8 mouse cellular contexts compared by ENCODE assay signal in genomic region chrX:95196104-95196919, GRCm38 (mm10). TPM values are rescaled to one million over a fixed set of nuclear protein-coding genes. Genes with fewer than 3 reads are reported as not detected.
A peak's percentile ranks its signal among the peaks of the same experiment; 100 is the strongest.
DNase-seq lines count a peak whose midpoint lies in the region; ATAC-seq and TF ChIP-seq lines count a peak whose summit lies in the region.

TSS of gene Arhgef9 (minus strand) at chrX:95196856.

- peak; percentile 14; the same call in 1 of the 2 replicates for ATAC-seq in lung, postnatal 0 days

- no peak for TF ChIP-seq CTCF in heart, adult 2 months (IDR thresholded peaks at IDR 0.05)
- no peak for TF ChIP-seq CTCF in lung, postnatal 0 days (IDR thresholded peaks at IDR 0.05)

- no peaks in the 10 kb centered on the region; the same call in 1 of the 2 replicates for H3K4me1 ChIP-seq in heart, adult 2 months (ENCODE audit: control insufficient read depth, insufficient read depth, low read length)
- H3K4me1 ChIP-seq in lung, postnatal 0 days (ENCODE audit: insufficient read depth, low read depth, low read length): no peaks in the 10 kb centered on the region

- no peak for TF ChIP-seq EP300 in heart, adult 2 months (IDR thresholded peaks at IDR 0.05; ENCODE audit: insufficient read depth, low read depth, low read length)
- TF ChIP-seq EP300 in lung, postnatal 0 days (IDR thresholded peaks at IDR 0.05): no peak

- no peaks in the 10 kb centered on the region for H3K79me2 ChIP-seq in heart, adult 2 months (replicated peaks; ENCODE audit: control insufficient read depth, insufficient read depth, low read length)

- peak within 1 kb of the TSS; percentile 51 for H3K4me3 ChIP-seq in heart, adult 2 months
- H3K4me3 ChIP-seq in lung, postnatal 0 days (ENCODE audit: low read depth, low read length): peak within 1 kb of the TSS; percentile 38

- intact Hi-C loops in heart, adult 2 months (cut with DNase I): no loop called here

- H3K9ac ChIP-seq in heart, adult 2 months (ENCODE audit: low read depth, low read length): peak within 1 kb of the TSS; percentile 73
- no peak within 1 kb of the TSS for H3K9ac ChIP-seq in lung, postnatal 0 days (replicated peaks; ENCODE audit: low read depth)

- no peak for DNase-seq in urinary bladder, adult 2 months (ENCODE audit: low spot score)
- DNase-seq in urinary bladder, postnatal 36 days (ENCODE audit: low spot score in 2 of 2): no peak
- DNase-seq in embryo, embryonic 10 days (ENCODE audit: low spot score): peak; percentile 49
- DNase-seq in heart, adult 2 months: peak; percentile 24 to 36
- DNase-seq in kidney, postnatal 14 days: peak; percentile 14
- peak; percentile 8 for DNase-seq in lung, postnatal 0 days (ENCODE audit: low spot score)
- peak; percentile 0 for DNase-seq in splenic B cell, adult 2 months (ENCODE audit: low read depth, low spot score)
- no peak for DNase-seq in ovary, postnatal 36 days (ENCODE audit: low spot score)

- peak within 1 kb of the TSS; percentile 9; the same call in 1 of the 2 replicates for H3K27ac ChIP-seq in heart, adult 2 months
- H3K27ac ChIP-seq in lung, postnatal 0 days (ENCODE audit: low read length): no peak within 1 kb of the TSS

- no peak for TF ChIP-seq POLR2A in heart, adult 2 months (IDR thresholded peaks at IDR 0.05; ENCODE audit: insufficient read depth, low read depth, low read length)

- H3K27me3 ChIP-seq in heart, adult 2 months (ENCODE audit: control insufficient read depth, insufficient read depth, low read length): no peaks in the 10 kb centered on the region
- H3K27me3 ChIP-seq in lung, postnatal 0 days (replicated peaks; ENCODE audit: insufficient read depth, low read length): no peaks in the 10 kb centered on the region
- H3K27me3 ChIP-seq in splenic B cell, adult 2 months (ENCODE audit: control insufficient read depth, insufficient read depth, low read length, poor library complexity, severe bottlenecking): no peaks in the 10 kb centered on the region

- no peaks in the 10 kb centered on the region for H3K36me3 ChIP-seq in heart, adult 2 months (ENCODE audit: control insufficient read depth, insufficient read depth, low read length)
- no peaks in the 10 kb centered on the region for H3K36me3 ChIP-seq in lung, postnatal 0 days (ENCODE audit: insufficient read depth, low read length)
- no peaks in the 10 kb centered on the region for H3K36me3 ChIP-seq in splenic B cell, adult 2 months (ENCODE audit: control insufficient read depth, insufficient read depth, low read length, poor library complexity, severe bottlenecking)

- no peaks in the 10 kb centered on the region for H3K9me3 ChIP-seq in lung, postnatal 0 days (ENCODE audit: low read length)

- H3K4me2 ChIP-seq in lung, postnatal 0 days (replicated peaks; ENCODE audit: low read depth, low read length): peak within 1 kb of the TSS; percentile 64

- 15% methylated on average over 24 of the region's 24 CpGs for WGBS in heart, adult 2 months
- 16% methylated on average over 14 of the region's 24 CpGs for WGBS in lung, postnatal 0 days

RNA-seq across cellular contexts. Expression of gene Arhgef9, which starts in this region (rescaled TPM):
- 21.7 and 29.0 TPM in 2 replicates for polyA plus RNA-seq in urinary bladder, adult 2 months (2012; rRNA removed)
- 10 to 100 TPM; 14.5 to 15.9 TPM for total RNA-seq in heart, adult 2 months (2021)
- 6.8 and 12.3 TPM in 2 replicates for polyA plus RNA-seq in heart, adult 2 months (2012; rRNA removed)
- polyA plus RNA-seq in lung, postnatal 0 days (2015; fragmentation: Nextera tagmentation; extraction: Ambion mirVana): 4.2 and 5.1 TPM in 2 replicates

Comparison
In these comparisons a context has a peak if more than half of its experiments do, and no peak if none do; other contexts are left out.
1. DNase-seq: peak in embryo, embryonic 10 days (single experiment), heart, adult 2 months (2 of 2), kidney, postnatal 14 days (single experiment), lung, postnatal 0 days (single experiment) and splenic B cell, adult 2 months (single experiment); none in urinary bladder, adult 2 months (single experiment), urinary bladder, postnatal 36 days (0 of 2) and ovary, postnatal 36 days (single experiment).